ENCODE assay signal across 16 mouse cellular contexts in genomic region chr10:78287465-78288132, GRCm38 (mm10). TPM values are rescaled to one million over a fixed set of nuclear protein-coding genes. Genes with fewer than 3 reads are reported as not detected.
DNase-seq lines count a peak whose midpoint lies in the region; ATAC-seq and TF ChIP-seq lines count a peak whose summit lies in the region.
"Had no signal": no experiment of that assay in that cellular context is flagged by ENCODE, and none has a peak within 500 bp of the region (broad histone marks: within the 10 kb centered on the region; RNA-seq: fewer than 3 reads in every experiment).

No protein-coding gene starts in this region.

- 46% methylated on average over 22 of the region's 22 CpGs for WGBS in liver, adult 2 months
- 75% methylated on average over 22 of the region's 22 CpGs for WGBS in liver, embryonic 11.5 days
- WGBS in intestine, embryonic 14.5 days: 79% methylated on average over 22 of the region's 22 CpGs
- 76% methylated on average over 22 of the region's 22 CpGs for WGBS in kidney, embryonic 16.5 days
- WGBS in hindbrain, embryonic 10.5 days: 94% methylated on average over 22 of the region's 22 CpGs
- WGBS in midbrain, embryonic 10.5 days: 94% methylated on average over 22 of the region's 22 CpGs

- no peak overlapping the region for H3K27ac ChIP-seq in liver, adult 2 months (replicated peaks; ENCODE audit: insufficient read depth, low read depth, low read length)
- no peak overlapping the region for H3K27ac ChIP-seq in liver, embryonic 11.5 days (ENCODE audit: low read depth, low read length)
- no peak overlapping the region for H3K27ac ChIP-seq in intestine, embryonic 14.5 days (ENCODE audit: low read depth)
- H3K27ac ChIP-seq in kidney, embryonic 16.5 days (ENCODE audit: low read length): peak overlapping the region; percentile 26; the same call in 1 of the 2 replicates
- no peak overlapping the region for H3K27ac ChIP-seq in hindbrain, embryonic 10.5 days
- H3K27ac ChIP-seq in midbrain, embryonic 10.5 days (replicated peaks): no peak overlapping the region
- H3K27ac ChIP-seq: embryonic facial prominence, embryonic 10.5 days; heart, embryonic 15.5 days; hindbrain, embryonic 12.5 days; limb, embryonic 12.5 days had no signal

- H3K36me3 ChIP-seq in liver, adult 2 months (ENCODE audit: control insufficient read depth, insufficient read depth, low read length): peaks cover 1% of the 10 kb centered on the region; the same call in 1 of the 2 replicates
- peaks cover 4% of the 10 kb centered on the region; the same call in 1 of the 2 replicates for H3K36me3 ChIP-seq in liver, embryonic 11.5 days (ENCODE audit: control insufficient read depth, insufficient read depth, low read length)
- H3K36me3 ChIP-seq in intestine, embryonic 14.5 days (ENCODE audit: control insufficient read depth, insufficient read depth, low read length): peaks cover 42% of the 10 kb centered on the region
- peaks cover 45% of the 10 kb centered on the region for H3K36me3 ChIP-seq in kidney, embryonic 16.5 days (ENCODE audit: insufficient read depth, low read length)
- H3K36me3 ChIP-seq in myocyte (ENCODE audit: control insufficient read depth, insufficient read depth): no peaks in the 10 kb centered on the region
- peaks cover 55% of the 10 kb centered on the region for H3K36me3 ChIP-seq in hindbrain, embryonic 10.5 days
- peaks cover 57% of the 10 kb centered on the region for H3K36me3 ChIP-seq in midbrain, embryonic 10.5 days

- no peak; the same call in 1 of the 2 replicates for ATAC-seq in liver, embryonic 11.5 days (replicated peaks; ENCODE audit: low FRiP score)
- peak; percentile 58 for ATAC-seq in intestine, embryonic 14.5 days (replicated peaks; ENCODE audit: low FRiP score, low TSS enrichment, low read depth)
- ATAC-seq in kidney, embryonic 16.5 days (ENCODE audit: low FRiP score, low TSS enrichment): peak; percentile 58

- peaks cover 10% of the 10 kb centered on the region; the same call in 1 of the 2 replicates for H3K4me1 ChIP-seq in liver, adult 2 months (ENCODE audit: control insufficient read depth, insufficient read depth, low read length)
- H3K4me1 ChIP-seq in liver, embryonic 11.5 days (replicated peaks; ENCODE audit: control insufficient read depth, insufficient read depth, low read length): no peaks in the 10 kb centered on the region
- H3K4me1 ChIP-seq in intestine, embryonic 14.5 days (replicated peaks; ENCODE audit: control insufficient read depth, insufficient read depth, low read length): no peaks in the 10 kb centered on the region
- peaks cover 16% of the 10 kb centered on the region; the same call in 1 of the 2 replicates for H3K4me1 ChIP-seq in kidney, embryonic 16.5 days (ENCODE audit: insufficient read depth, low read length)
- peaks cover 6% of the 10 kb centered on the region; the same call in 1 of the 2 replicates for H3K4me1 ChIP-seq in hindbrain, embryonic 10.5 days (replicated peaks)
- no peaks in the 10 kb centered on the region for H3K4me1 ChIP-seq in midbrain, embryonic 10.5 days
- H3K4me1 ChIP-seq: hindbrain, embryonic 12.5 days had no signal

- no peak for TF ChIP-seq POLR2A in liver, adult 2 months (IDR thresholded peaks at IDR 0.05; ENCODE audit: extremely low read depth, insufficient read depth, low read length)
- TF ChIP-seq POLR2A in myocyte (IDR thresholded peaks at IDR 0.05; ENCODE audit: insufficient read length, low read depth): no peak

- DNase-seq in liver, adult 2 months (ENCODE audit: extremely low read depth, low read depth, low spot score): peak; percentile 55
- DNase-seq in liver, embryonic 11.5 days (ENCODE audit: low spot score): no peak
- peak; percentile 58 for DNase-seq in intestine, embryonic 14.5 days (ENCODE audit: low spot score)
- no peak for DNase-seq in cerebellum, adult 9-11 months
- no peak for DNase-seq in hindbrain, embryonic 10.5 days (ENCODE audit: low spot score)
- no peak for DNase-seq in midbrain, embryonic 10.5 days (ENCODE audit: low spot score)
- DNase-seq: B cell, adult 2 months; cerebellum, adult 9-10 months; layer of hippocampus, postnatal 36 days; thymus, postnatal 25 days had no signal

- no peaks in the 10 kb centered on the region for H3K9me3 ChIP-seq in liver, embryonic 11.5 days (ENCODE audit: control insufficient read depth, low read length)
- no peaks in the 10 kb centered on the region for H3K9me3 ChIP-seq in intestine, embryonic 14.5 days (ENCODE audit: control insufficient read depth, low read length)
- H3K9me3 ChIP-seq in kidney, embryonic 16.5 days (ENCODE audit: low read length): no peaks in the 10 kb centered on the region
- H3K9me3 ChIP-seq in hindbrain, embryonic 10.5 days: no peaks in the 10 kb centered on the region
- no peaks in the 10 kb centered on the region for H3K9me3 ChIP-seq in midbrain, embryonic 10.5 days (replicated peaks)
- H3K9me3 ChIP-seq: embryonic facial prominence, embryonic 10.5 days; heart, embryonic 15.5 days; hindbrain, embryonic 12.5 days; limb, embryonic 12.5 days had no signal

- no peak overlapping the region for H3ac ChIP-seq in myocyte (ENCODE audit: control insufficient read depth, insufficient read length)

- H3K27me3 ChIP-seq in liver, adult 2 months (ENCODE audit: control insufficient read depth, insufficient read depth, low read length): no peaks in the 10 kb centered on the region
- no peaks in the 10 kb centered on the region for H3K27me3 ChIP-seq in liver, embryonic 11.5 days (replicated peaks; ENCODE audit: control insufficient read depth, insufficient read depth, low read length)
- no peaks in the 10 kb centered on the region for H3K27me3 ChIP-seq in intestine, embryonic 14.5 days (replicated peaks; ENCODE audit: control insufficient read depth, insufficient read depth, low read length)
- H3K27me3 ChIP-seq in kidney, embryonic 16.5 days (ENCODE audit: insufficient read depth, low read length): no peaks in the 10 kb centered on the region
- no peaks in the 10 kb centered on the region for H3K27me3 ChIP-seq in myocyte (ENCODE audit: control insufficient read depth, insufficient read depth, insufficient read length)
- no peaks in the 10 kb centered on the region for H3K27me3 ChIP-seq in hindbrain, embryonic 10.5 days (ENCODE audit: insufficient read depth, poor library complexity, severe bottlenecking)
- H3K27me3 ChIP-seq in midbrain, embryonic 10.5 days (ENCODE audit: low read depth, poor library complexity, severe bottlenecking): no peaks in the 10 kb centered on the region
- H3K27me3 ChIP-seq: heart, embryonic 15.5 days; hindbrain, embryonic 12.5 days; limb, embryonic 12.5 days had no signal

- no peak overlapping the region for H3K4me3 ChIP-seq in liver, adult 2 months (ENCODE audit: insufficient read depth, low read depth, low read length)
- H3K4me3 ChIP-seq in liver, embryonic 11.5 days (ENCODE audit: low read depth, low read length): no peak overlapping the region
- H3K4me3 ChIP-seq in intestine, embryonic 14.5 days (ENCODE audit: low read depth, low read length): no peak overlapping the region
- no peak overlapping the region for H3K4me3 ChIP-seq in kidney, embryonic 16.5 days (ENCODE audit: low read length)
- H3K4me3 ChIP-seq in myocyte: no peak overlapping the region
- H3K4me3 ChIP-seq in hindbrain, embryonic 10.5 days: no peak overlapping the region
- no peak overlapping the region for H3K4me3 ChIP-seq in midbrain, embryonic 10.5 days
- H3K4me3 ChIP-seq: embryonic facial prominence, embryonic 10.5 days; heart, embryonic 15.5 days; hindbrain, embryonic 12.5 days; limb, embryonic 12.5 days had no signal

- peaks cover 15% of the 10 kb centered on the region; the same call in 1 of the 2 replicates for H3K79me2 ChIP-seq in liver, adult 2 months (ENCODE audit: control insufficient read depth, insufficient read depth, low read length)
- H3K79me2 ChIP-seq in myocyte (ENCODE audit: control insufficient read depth, insufficient read depth): peaks cover 8% of the 10 kb centered on the region

- no peak overlapping the region for H3K9ac ChIP-seq in liver, adult 2 months (ENCODE audit: low read depth, low read length)
- no peak overlapping the region for H3K9ac ChIP-seq in liver, embryonic 11.5 days (ENCODE audit: low read depth, low read length)
- no peak overlapping the region for H3K9ac ChIP-seq in intestine, embryonic 14.5 days (ENCODE audit: low read length)
- no peak overlapping the region for H3K9ac ChIP-seq in kidney, embryonic 16.5 days (replicated peaks; ENCODE audit: low read length)
- H3K9ac ChIP-seq: heart, embryonic 15.5 days; hindbrain, embryonic 12.5 days; limb, embryonic 12.5 days had no signal

- H3K4me2 ChIP-seq in liver, embryonic 11.5 days: no peak overlapping the region
- no peak overlapping the region for H3K4me2 ChIP-seq in intestine, embryonic 14.5 days (ENCODE audit: low read length)
- no peak overlapping the region for H3K4me2 ChIP-seq in kidney, embryonic 16.5 days (replicated peaks; ENCODE audit: low read depth, low read length)
- H3K4me2 ChIP-seq in myocyte (ENCODE audit: low read depth): no peak overlapping the region
- H3K4me2 ChIP-seq: heart, embryonic 15.5 days; hindbrain, embryonic 12.5 days; limb, embryonic 12.5 days had no signal

- no peak for TF ChIP-seq CTCF in liver, adult 2 months (IDR thresholded peaks at IDR 0.05; ENCODE audit: low read depth, low read length)

TF ChIP-seq in myocyte, 11 proteins besides CTCF, POLR2A, EP300 and RAD21 (continues in another document):
- TF ChIP-seq MYOD1 (IDR thresholded peaks at IDR 0.05; ENCODE audit: control insufficient read depth in 1 of 3, insufficient read length in 2 of 3, low read depth in 2 of 3) (peak in 2 of 3 experiments; percentile 31 to 71), TCF12 (IDR thresholded peaks at IDR 0.05; ENCODE audit: insufficient read depth, poor library complexity, severe bottlenecking) (no peak), TCF3 (IDR thresholded peaks at IDR 0.05; ENCODE audit: insufficient read length, low read depth) (no peak), MYOG (IDR thresholded peaks at IDR 0.05; ENCODE audit: control insufficient read depth in 1 of 3, insufficient read depth in 1 of 3, insufficient read length in 2 of 3, low read depth in 2 of 3) (peak in 2 of 3 experiments; percentile 22 to 37), CEBPB (IDR thresholded peaks at IDR 0.05; ENCODE audit: insufficient read depth, poor library complexity, severe bottlenecking) (no peak), POLR2AphosphoS2 (IDR thresholded peaks at IDR 0.05; ENCODE audit: insufficient read length, low read depth) (no peak), E2F4 (IDR thresholded peaks at IDR 0.05; ENCODE audit: insufficient read depth) (no peak), MAX (IDR thresholded peaks at IDR 0.05; ENCODE audit: low read depth) (no peak)

RNA-seq across cellular contexts. Expression of gene Trappc10, which starts 43.2 kb away (rescaled TPM):
- 10.3 and 11.1 TPM in 2 replicates for total RNA-seq in liver, adult 2 months (2014; rRNA removed)
- 16.5 and 19.8 TPM in 2 replicates for polyA plus RNA-seq in liver, adult 2 months (2012; rRNA removed)
- polyA plus RNA-seq in liver, embryonic 11.5 days (2014; fragmentation: Nextera tagmentation; extraction: Ambion mirVana): 13.3 and 14.3 TPM in 2 replicates
- polyA plus RNA-seq in intestine, embryonic 14.5 days (2014; fragmentation: Nextera tagmentation; extraction: Ambion mirVana): 12.6 and 17.6 TPM in 2 replicates
- 5.3 and 8.3 TPM in 2 replicates for polyA plus RNA-seq in kidney, embryonic 16.5 days (2015; fragmentation: Nextera tagmentation; extraction: Ambion mirVana)
- 24.6 TPM for polyA plus RNA-seq in myocyte (2012; fragmentation: generic; extraction: Trizol)
- 10.4 and 11.5 TPM in 2 replicates for polyA plus RNA-seq in hindbrain, embryonic 10.5 days (2016; fragmentation: Nextera tagmentation; extraction: Ambion mirVana)
- 9.3 and 12.4 TPM in 2 replicates for polyA plus RNA-seq in midbrain, embryonic 10.5 days (2016; fragmentation: Nextera tagmentation; extraction: Ambion mirVana)

Comparison
In these comparisons a context has a peak if more than half of its experiments do, and no peak if none do; other contexts are left out.
1. DNase-seq: peak in liver, adult 2 months (single experiment) and intestine, embryonic 14.5 days (single experiment); none in liver, embryonic 11.5 days (single experiment), cerebellum, adult 9-11 months (single experiment), hindbrain, embryonic 10.5 days (single experiment) and midbrain, embryonic 10.5 days (single experiment).